Mouse (Mus musculus): ENCODE results near the gene Mief2.

DNA sequence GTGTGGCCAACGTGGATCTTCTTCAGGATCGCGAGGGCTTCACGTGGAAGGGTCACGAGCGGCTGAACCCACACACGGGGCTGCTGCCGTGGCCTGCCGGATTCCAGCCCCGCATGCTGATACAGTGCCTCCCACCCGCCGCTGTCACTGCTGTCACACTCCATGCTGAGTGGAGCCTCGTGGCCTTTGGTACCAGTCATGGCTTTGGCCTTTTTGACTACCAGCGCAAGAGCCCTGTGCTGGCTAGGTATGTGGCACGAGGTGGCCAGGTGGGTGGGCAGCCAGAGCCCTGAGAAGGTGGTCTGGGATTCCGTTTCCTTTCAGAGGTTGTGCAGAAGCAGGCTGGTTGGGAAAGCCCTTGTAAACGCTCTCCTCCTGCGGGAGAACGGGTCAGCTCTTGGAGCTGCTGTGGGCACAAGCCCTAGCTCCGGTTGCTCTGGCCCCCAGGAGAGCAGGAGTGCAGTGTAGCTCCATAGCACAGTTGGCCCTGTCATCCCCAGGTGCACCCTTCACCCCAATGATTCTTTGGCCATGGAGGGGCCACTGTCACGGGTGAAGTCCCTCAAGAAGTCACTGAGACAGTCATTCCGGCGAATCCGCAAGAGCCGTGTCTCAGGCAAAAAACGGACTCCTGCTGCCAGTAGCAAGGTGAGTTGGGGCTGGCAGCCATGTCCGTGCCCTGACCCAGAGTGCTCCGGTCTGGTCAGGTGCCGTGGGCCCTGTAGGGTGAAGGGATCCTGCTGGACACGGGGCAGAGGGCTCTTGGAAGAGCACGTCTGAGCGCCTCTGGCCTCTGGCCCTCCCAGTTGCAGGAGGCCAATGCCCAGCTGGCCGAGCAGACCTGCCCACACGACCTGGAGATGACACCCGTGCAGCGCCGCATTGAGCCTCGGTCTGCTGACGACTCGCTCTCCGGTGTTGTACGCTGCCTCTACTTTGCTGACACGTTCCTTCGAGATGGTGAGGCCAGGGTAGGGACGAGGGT, 18.4 kb upstream of the Mief2 start:
- TF ChIP-seq CTCF (IDR thresholded peaks at IDR 0.05; ENCODE audit: insufficient read depth, low read depth, low read length): no peak
- no peak for TF ChIP-seq POLR2A (IDR thresholded peaks at IDR 0.05; ENCODE audit: insufficient read depth, low read depth, low read length)

All from olfactory bulb, adult 2 months (tissue).